Mouse (Mus musculus): ENCODE measurements around the gene Rc3h2. TPM values are rescaled to one million over a fixed set of nuclear protein-coding genes. Genes with fewer than 3 reads are reported as not detected.
A peak's percentile ranks its signal among the peaks of the same experiment; 100 is the strongest.

Gene Rc3h2
- total and polyA plus RNA-seq, 2 experiments: 3.0 to 16.7 TPM

- Histone ChIP-seq H3K4me3 (ENCODE audit: insufficient read depth, low read depth, low read length) (peak within 1 kb of the TSS; percentile 99), H3K27me3 (ENCODE audit: control insufficient read depth, insufficient read depth, low read length) (no peaks in the 10 kb centered on the region), H3K79me2 (ENCODE audit: control insufficient read depth, insufficient read depth, low read length) (peaks cover 5% of the 10 kb centered on the region; the same call in 1 of the 2 replicates), H3K4me1 (ENCODE audit: control insufficient read depth, insufficient read depth, low read length) (peaks cover 5% of the 10 kb centered on the region; the same call in 1 of the 2 replicates), H3K9ac (ENCODE audit: low read depth, low read length) (peak within 1 kb of the TSS; percentile 96), H3K27ac (replicated peaks; ENCODE audit: insufficient read depth, low read depth, low read length) (peak within 1 kb of the TSS; percentile 76), H3K36me3 (ENCODE audit: control insufficient read depth, insufficient read depth, low read length) (no peaks in the 10 kb centered on the region)
- DNase-seq (ENCODE audit: extremely low read depth, low read depth, low spot score): peak; percentile 84
- no peak for TF ChIP-seq CTCF (IDR thresholded peaks at IDR 0.05; ENCODE audit: low read depth, low read length)
- TF ChIP-seq POLR2A (IDR thresholded peaks at IDR 0.05; ENCODE audit: extremely low read depth, insufficient read depth, low read length): peak; percentile 56; the same call in 1 of the 2 replicates
- under 1% methylated on average over 51 of the region's 51 CpGs for WGBS
Observed at GRCm38 (mm10) chr2:37442611-37443591, 20.2 kb upstream of the Rc3h2 start, which contains the start of the genes Zbtb26, Zbtb6 and Rabgap1. TSS of gene Zbtb26 (minus strand) at chr2:37443135. TSS of gene Zbtb6 (minus strand) at chr2:37443171. TSS of gene Rabgap1 (plus strand) at chr2:37443279.

GRCm38 (mm10) chr2:37431609-37432008 lies 8.9 kb upstream of the Rc3h2 start:
- no peak overlapping the region for H3K9ac ChIP-seq (ENCODE audit: low read depth, low read length)
- DNase-seq (ENCODE audit: extremely low read depth, low read depth, low spot score): peak; percentile 12

GRCm38 (mm10) chr2:37430593-37431464 lies 8.1 kb upstream of the Rc3h2 start:
- Histone ChIP-seq H3K9ac (ENCODE audit: low read depth, low read length) (peak overlapping the region; percentile 89), H3K36me3 (ENCODE audit: control insufficient read depth, insufficient read depth, low read length) (peaks cover 9% of the 10 kb centered on the region; the same call in 1 of the 2 replicates), H3K27me3 (ENCODE audit: control insufficient read depth, insufficient read depth, low read length) (no peaks in the 10 kb centered on the region), H3K4me1 (ENCODE audit: control insufficient read depth, insufficient read depth, low read length) (0 out of 2 replicates have a peak, but pooled peaks cover 2% of the 10 kb centered on the region), H3K4me3 (ENCODE audit: insufficient read depth, low read depth, low read length) (peak overlapping the region; percentile 88), H3K79me2 (ENCODE audit: control insufficient read depth, insufficient read depth, low read length) (peaks cover 3% of the 10 kb centered on the region; the same call in 1 of the 2 replicates), H3K27ac (replicated peaks; ENCODE audit: insufficient read depth, low read depth, low read length) (peak overlapping the region; percentile 62)
- 0 out of 2 replicates have a peak, but pooled peaks have one; percentile 31 for TF ChIP-seq POLR2A (IDR thresholded peaks at IDR 0.05; ENCODE audit: extremely low read depth, insufficient read depth, low read length)
- no peak for TF ChIP-seq CTCF (IDR thresholded peaks at IDR 0.05; ENCODE audit: low read depth, low read length)
- under 1% methylated on average over 38 of the region's 38 CpGs for WGBS
- peak; percentile 88 for DNase-seq (ENCODE audit: extremely low read depth, low read depth, low spot score)

More at GRCm38 (mm10) chr2:37431609-37432008, 8.9 kb upstream of the Rc3h2 start:
- H3K4me1 ChIP-seq (ENCODE audit: control insufficient read depth, insufficient read depth, low read length): 0 out of 2 replicates have a peak, but pooled peaks cover 2% of the 10 kb centered on the region
- H3K27ac ChIP-seq (replicated peaks; ENCODE audit: insufficient read depth, low read depth, low read length): peak overlapping the region; percentile 8; the same call in 1 of the 2 replicates
- TF ChIP-seq POLR2A (IDR thresholded peaks at IDR 0.05; ENCODE audit: extremely low read depth, insufficient read depth, low read length) (no peak), CTCF (IDR thresholded peaks at IDR 0.05; ENCODE audit: low read depth, low read length) (no peak)
- peaks cover 10% of the 10 kb centered on the region; the same call in 1 of the 2 replicates for H3K36me3 ChIP-seq (ENCODE audit: control insufficient read depth, insufficient read depth, low read length)
- H3K79me2 ChIP-seq (ENCODE audit: control insufficient read depth, insufficient read depth, low read length): peaks cover 3% of the 10 kb centered on the region; the same call in 1 of the 2 replicates
- H3K4me3 ChIP-seq (ENCODE audit: insufficient read depth, low read depth, low read length): peak overlapping the region; percentile 88
- no peaks in the 10 kb centered on the region for H3K27me3 ChIP-seq (ENCODE audit: control insufficient read depth, insufficient read depth, low read length)
- WGBS: 33% methylated on average over 7 of the region's 7 CpGs

- 68% methylated on average over 3 of the region's 3 CpGs for WGBS
- peaks cover 2% of the 10 kb centered on the region; the same call in 1 of the 2 replicates for H3K36me3 ChIP-seq (ENCODE audit: control insufficient read depth, insufficient read depth, low read length)
- H3K9ac ChIP-seq (ENCODE audit: low read depth, low read length): no peak overlapping the region
- no peaks in the 10 kb centered on the region; the same call in 1 of the 2 replicates for H3K79me2 ChIP-seq (ENCODE audit: control insufficient read depth, insufficient read depth, low read length)
- TF ChIP-seq POLR2A (IDR thresholded peaks at IDR 0.05; ENCODE audit: extremely low read depth, insufficient read depth, low read length) (no peak), CTCF (IDR thresholded peaks at IDR 0.05; ENCODE audit: low read depth, low read length) (no peak)
- no peak overlapping the region for H3K27ac ChIP-seq (replicated peaks; ENCODE audit: insufficient read depth, low read depth, low read length)
- no peaks in the 10 kb centered on the region for H3K4me1 ChIP-seq (ENCODE audit: control insufficient read depth, insufficient read depth, low read length)
- no peak for DNase-seq (ENCODE audit: extremely low read depth, low read depth, low spot score)
- no peaks in the 10 kb centered on the region for H3K27me3 ChIP-seq (ENCODE audit: control insufficient read depth, insufficient read depth, low read length)
- no peak overlapping the region for H3K4me3 ChIP-seq (ENCODE audit: insufficient read depth, low read depth, low read length)
Observed at GRCm38 (mm10) chr2:37423671-37424070, 968 bp upstream of the Rc3h2 start.

- no peaks in the 10 kb centered on the region for H3K27me3 ChIP-seq (ENCODE audit: control insufficient read depth, insufficient read depth, low read length)
- H3K4me3 ChIP-seq (ENCODE audit: insufficient read depth, low read depth, low read length): peak overlapping the region; percentile 83
- DNase-seq (ENCODE audit: extremely low read depth, low read depth, low spot score): no peak
- 4% methylated on average over 3 of the region's 3 CpGs for WGBS
- peak overlapping the region; percentile 80 for H3K9ac ChIP-seq (ENCODE audit: low read depth, low read length)
- H3K36me3 ChIP-seq (ENCODE audit: control insufficient read depth, insufficient read depth, low read length): no peaks in the 10 kb centered on the region
- H3K27ac ChIP-seq (replicated peaks; ENCODE audit: insufficient read depth, low read depth, low read length): no peak overlapping the region
- no peak for TF ChIP-seq CTCF (IDR thresholded peaks at IDR 0.05; ENCODE audit: low read depth, low read length)
- TF ChIP-seq POLR2A (IDR thresholded peaks at IDR 0.05; ENCODE audit: extremely low read depth, insufficient read depth, low read length): no peak
- H3K4me1 ChIP-seq (ENCODE audit: control insufficient read depth, insufficient read depth, low read length): no peaks in the 10 kb centered on the region
- H3K79me2 ChIP-seq (ENCODE audit: control insufficient read depth, insufficient read depth, low read length): no peaks in the 10 kb centered on the region; the same call in 1 of the 2 replicates
Observed at GRCm38 (mm10) chr2:37421903-37422302, 800 bp downstream of the Rc3h2 start.
